Mouse (Mus musculus) cerebellum, postnatal 14 days (tissue): ENCODE measurements around the gene Calcoco2.

Experiments
- DNase-seq, 2 experiments: peaks; one replicate each; pipeline ENCODE4 v3.0.0; 2021; ENCODE audit warnings: mixed read lengths in 2 of 2

Gene Calcoco2

DNA sequence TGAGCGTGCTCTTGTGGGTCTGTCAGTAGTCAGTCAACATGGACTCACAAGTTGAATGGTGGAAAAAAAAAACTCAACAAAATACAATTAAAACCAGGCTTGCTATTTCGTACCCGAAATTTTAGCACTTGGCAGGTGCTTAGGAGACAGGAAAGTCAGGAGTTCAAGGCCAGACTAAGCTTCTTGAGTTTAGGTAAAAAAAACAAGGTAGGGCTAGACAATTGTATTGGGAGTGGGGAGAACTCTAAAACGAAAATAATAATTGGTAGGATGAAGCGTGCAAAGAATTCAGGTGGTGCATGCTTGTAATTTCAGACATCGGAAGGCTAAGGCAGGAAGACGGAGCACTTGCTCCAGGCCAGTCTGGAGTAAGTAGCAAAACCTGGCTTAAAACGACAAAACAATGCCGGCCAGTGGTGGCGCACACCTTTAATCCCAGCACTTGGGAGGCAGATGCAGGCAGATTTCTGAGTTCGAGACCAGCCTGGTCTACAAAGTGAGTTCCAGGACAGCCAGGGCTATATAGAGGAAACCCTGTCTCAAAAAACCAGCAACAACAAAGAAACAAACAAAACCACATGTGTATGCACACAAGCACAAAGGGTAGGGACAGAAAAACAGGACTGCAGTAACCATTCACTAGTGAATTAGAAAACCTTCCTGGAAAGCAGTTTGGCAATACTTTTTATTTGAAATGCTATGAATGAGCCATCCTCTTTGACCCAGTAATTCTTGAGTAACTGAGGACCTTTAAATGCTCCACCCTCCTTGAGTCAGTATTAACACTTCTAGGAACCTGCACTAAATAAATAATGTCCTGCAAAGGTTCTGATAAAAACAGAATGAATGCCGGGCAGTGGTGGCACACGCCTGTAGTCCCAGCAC is 35.3 kb downstream of the Calcoco2 start:
- no peak for DNase-seq

DNA sequence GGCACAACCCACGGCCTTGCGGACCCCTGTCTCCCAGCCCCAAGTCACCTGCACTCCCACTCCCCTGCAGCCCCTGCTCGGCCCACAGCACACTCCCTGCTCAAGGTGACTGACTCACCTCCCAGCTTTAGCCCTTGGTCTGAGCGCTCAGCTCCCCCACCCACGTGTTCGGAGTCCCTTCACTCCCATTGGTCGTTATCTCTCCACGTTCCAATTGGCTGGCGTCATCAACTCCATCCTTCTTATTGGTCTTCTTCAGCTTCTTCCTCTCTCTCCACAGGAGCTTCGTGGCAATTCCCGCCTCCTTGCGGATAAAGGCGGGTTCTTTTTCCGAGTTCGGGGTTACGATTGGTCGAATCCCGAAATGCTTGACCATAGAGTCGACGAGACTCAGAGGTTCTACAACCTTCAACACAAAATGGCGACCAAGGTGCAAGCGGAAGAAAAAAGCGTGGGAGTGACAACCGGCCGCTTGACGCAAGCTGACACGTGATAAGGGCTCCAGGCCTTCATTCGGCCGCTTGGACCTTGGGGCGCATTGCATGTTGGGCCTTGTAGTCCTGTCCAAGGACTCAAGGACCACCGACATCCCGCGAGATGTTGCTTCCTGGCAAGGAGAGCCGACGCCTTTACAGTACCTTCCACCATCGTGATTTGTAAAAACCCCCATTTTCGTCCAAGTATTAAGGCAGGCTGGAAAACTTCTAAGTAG is 36.1 kb downstream of the Calcoco2 start, which contains the start of gene Atp5g1:
TSS of gene Atp5g1 (minus strand) at position 162 of the 712 bp plus-strand sequence.
- peak; percentile 97 to 99 for DNase-seq

DNA sequence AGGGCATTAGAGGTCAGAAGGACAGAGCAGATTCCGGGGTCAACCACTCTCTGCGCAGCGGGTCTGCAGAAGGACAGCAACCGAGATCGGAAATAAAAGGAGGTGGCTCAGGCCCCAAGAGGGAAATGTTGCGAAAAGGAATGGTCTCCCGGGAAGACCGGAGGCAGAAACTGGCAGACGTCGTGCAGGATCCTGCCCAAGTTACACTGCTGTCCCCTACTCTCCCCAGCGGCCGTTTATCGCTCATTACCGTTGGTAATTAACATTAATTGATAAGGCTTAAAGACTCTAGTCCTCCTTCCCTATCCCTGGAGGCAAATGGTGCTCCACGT is 36.6 kb downstream of the Calcoco2 start:
- no peak for DNase-seq

DNA sequence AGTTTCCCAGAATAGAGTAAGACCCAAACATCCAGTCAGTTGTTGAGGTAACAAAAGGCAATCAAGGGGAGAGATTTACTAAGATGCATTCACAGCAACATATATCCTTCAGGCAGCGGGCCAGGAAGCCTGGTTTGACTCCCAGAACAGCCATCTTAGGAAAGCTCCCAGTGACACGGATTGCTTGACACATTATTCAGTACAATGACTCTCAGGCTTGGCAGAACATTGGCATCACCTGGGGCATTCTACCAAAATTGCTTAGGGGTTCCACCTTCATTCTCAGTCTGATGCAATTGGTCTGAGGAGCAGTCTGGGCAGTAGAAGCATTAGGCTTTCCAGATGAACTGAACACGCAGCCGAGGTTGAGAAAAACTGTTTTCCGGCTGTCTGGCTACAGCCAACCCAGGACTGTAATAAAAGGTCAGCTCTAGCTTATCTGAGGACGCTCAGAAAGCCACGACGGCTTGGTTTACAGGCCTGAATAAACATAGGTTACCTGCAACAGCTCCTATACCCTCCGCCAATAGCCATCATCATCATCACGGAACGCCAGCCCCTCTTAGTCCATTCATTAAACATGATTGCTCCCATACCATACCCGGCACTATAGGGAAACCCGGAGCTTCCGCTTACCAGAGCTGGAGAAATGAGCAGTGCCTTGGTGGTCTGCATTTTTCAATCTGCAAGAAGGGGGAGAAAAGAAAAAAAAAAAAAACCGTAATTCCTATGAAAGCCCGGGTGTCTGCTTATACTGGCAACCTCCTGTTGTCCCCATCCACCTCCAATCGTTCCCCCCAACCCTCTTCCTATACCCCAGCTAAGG is 37.2 kb downstream of the Calcoco2 start:
- peak; percentile 61 to 74 for DNase-seq

DNA sequence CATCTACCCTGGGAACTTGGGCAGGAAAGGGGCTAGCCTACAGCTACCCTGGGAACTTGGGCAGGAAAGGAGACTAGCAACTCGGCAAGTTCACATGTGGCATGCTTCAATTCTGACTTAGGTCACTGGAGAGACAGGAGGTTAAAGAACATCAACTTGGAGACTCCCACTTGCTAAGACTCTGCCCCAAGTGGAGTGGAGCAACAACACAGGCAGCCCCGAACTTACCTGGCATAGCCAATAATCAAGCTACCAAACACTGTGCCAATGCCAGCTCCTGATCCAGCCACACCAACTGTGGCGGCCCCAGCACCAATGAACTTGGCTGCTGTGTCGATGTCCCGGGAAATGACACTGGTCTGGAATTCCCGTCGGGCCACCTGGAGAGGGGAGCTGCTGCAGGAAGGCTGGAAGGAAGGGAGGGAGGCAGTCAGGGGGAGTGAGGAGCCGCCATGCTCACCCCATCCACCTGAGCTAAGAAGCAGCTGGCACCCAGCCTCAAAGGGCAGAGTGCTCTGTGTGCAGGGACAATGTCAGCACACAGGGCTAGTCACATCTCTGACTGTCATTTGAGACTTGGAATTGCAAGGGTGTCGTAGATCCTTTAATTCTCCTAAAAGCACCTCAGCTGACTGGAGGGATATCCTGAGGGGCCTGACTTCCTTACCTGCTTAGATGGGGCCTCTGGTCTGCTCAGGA is 38.3 kb downstream of the Calcoco2 start:
- DNase-seq: peak; percentile 36 to 43

DNA sequence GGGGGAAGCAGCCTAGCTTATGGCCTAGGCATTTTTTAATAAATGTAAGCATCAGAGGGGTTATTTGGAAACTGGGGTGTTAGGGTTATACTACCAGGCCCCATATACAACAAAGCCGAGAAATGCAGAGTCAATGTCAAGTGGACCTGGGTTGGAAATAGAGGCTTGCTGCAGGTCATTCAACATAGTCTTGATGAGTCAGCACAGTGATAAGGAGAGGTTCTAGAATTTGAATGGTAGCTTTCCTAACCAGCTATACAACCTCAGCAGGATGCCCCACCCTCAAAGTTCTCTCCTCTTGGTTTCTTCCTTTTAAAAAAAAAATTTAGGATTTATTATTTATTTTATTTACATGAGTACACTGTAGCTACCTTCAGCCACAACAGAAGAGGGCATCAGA is 40.8 kb downstream of the Calcoco2 start:
- no peak for DNase-seq

DNA sequence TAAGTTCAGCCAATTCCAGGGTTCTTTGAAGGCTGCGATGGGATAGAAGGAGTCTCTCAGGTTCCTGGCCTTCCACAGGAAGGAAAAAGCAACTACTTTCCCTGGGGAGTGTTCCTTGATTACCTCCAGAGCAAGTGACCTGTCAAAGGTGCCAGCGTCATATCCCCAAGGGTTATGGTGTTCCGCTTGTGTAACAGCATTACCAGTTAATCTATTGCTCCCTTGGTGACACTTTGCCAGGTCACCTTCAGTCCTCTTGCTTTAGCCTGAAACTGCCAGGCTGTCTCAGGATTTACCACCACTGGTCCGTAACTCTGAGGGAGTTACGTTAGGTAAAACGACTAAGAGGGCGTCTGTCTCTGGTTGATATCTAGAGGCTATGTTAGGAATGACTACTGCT is 41.4 kb downstream of the Calcoco2 start:
- no peak for DNase-seq

DNA sequence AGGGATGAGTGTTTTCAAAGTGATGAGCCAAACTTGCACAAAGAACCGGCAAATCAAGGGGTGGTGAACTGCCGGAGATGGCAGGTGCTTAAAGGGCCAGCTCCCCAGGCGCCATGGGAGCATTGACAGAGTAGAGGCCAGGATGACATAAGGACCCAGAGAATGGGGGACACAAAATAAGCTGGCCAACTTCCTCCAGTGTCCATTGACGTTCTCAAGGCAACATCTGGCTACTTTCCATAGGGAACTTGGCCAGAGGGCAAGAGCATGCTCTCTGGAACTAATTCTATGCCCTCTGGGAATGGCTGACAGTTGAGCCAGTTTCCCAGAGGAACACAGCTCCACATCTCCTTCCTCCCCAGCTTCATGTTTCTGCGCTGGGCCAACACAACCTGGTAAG is 43.5 kb downstream of the Calcoco2 start:
- DNase-seq: peak in 1 of 2 experiments; percentile 34

DNA sequence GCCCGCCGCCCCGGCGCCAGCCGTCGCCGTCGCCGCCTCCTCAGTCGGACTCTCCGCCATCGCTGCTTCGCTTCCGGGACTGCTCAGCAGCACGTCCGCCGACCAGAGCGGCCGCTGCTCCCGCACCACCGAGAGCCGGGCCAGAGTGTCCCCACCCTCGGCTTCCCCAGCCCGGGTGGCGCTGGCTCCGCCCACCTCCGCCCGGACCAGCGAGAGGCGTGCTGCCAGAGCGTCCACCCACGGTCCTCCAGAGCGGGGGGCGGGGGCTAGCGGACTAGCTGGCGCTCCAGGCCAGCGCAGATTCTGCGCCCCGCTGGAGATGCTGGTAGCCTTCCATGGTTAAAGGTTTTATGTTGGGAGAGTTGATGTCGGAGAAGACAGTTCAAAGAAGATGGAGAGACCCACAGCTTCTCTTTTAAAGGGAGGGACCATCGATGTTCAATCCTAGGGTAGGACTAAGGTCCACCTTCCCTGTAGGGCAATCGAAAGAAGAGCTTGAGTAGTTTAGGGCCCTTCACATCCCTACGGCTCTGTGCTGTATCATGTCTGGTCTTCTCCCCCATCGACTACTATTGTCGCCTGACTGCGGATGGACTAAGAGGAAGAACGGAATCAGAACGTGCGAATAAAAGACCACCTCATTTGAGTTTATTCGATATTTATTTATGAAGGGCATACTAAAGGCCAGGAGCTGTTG is 46.4 kb downstream of the Calcoco2 start, which contains the start of gene Ube2z:
TSS of gene Ube2z (minus strand) at position 174 of the 697 bp plus-strand sequence.
- DNase-seq: peak; percentile 99

DNA sequence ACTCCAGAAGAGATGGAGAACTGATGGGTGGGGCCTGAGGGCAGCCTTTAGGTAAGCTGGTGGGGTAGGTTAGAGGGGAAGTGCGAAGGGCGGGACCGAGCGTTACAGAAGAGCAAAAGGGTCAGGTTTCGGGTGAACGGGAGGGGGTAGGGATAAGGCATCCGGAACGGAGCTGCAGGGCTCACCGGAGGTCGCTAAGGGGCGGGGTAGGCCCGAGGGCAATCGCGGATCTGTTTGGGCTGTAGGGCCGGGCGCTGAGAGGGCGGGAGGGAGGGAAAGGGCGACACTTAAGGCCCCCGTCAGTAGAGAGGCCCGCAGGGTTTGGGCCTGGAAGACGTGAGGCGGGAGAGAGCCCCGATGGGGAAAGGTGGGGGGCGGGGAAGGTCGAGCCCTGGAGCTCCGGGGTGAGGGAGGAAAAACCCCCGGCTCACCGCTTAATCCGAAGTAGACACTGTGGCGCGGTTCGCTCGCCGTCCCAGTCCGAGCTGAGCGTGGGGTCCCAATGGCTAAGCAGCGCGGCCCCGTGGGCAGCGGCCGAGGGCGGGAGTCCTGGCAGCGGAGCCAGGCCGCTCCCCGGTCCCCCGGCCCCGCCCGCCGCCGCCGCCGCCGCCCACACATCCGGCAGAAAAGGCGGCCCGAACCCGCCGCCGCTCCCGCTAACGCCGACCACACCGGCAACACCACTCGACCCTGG is 47.1 kb downstream of the Calcoco2 start:
- DNase-seq: peak in 1 of 2 experiments; percentile 63

DNA sequence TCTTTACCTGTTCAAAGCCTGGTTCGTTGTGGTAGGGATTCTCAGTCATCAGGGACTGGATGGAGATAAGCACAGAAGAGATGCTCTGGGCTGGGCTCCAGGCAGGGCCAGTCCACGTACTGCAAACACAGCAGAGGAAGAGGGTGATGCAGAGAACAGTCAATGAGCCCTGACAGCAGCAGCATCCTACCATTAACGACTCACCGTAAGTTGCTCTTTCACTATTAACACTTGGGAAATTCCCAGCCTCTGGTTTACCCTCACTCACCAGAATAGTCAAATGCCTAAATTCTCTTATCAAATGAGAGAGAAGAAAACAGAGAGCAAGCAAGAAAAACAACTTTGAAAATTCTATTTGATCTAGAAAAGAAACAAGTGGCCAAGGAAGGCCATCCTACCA is 53.5 kb downstream of the Calcoco2 start:
- no peak for DNase-seq

DNA sequence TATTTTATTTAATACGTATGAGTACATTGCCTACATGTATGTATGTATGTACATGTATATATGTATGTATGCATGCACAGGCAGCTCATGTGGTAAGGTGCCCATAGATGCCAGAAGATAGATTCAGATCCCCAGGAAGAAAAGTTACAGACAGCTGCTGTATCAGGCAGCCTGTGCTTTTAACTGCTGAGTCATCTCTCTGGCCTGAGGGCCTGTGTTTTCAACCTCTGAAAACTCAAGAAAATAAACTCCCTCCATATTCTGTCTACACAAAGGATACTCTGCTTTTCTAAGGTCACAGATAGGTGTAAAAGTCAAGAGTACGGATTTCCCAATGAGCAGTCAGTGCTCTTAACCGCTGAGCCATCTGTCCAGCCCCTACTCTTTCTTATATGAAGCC is 60.9 kb downstream of the Calcoco2 start:
- DNase-seq: no peak

DNA sequence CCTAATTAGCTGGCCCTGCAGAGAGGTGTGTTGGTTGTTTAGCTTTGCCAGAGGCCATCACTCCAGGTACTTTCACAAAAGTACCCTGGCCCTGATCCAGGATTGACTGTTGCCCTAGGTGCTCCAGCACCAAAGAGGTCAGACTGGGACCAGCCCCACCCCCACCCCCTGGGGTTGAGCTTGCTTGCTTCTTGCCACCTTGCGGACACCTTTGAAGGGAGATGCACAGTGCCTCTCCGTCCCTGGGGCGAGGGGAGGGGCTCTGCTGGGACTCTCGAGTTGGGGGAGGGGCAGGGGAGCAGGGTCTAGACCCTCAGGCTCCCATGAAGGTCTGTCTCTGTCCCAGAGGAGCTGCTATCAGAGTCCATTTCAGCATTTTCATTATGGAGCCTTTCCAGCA is 61.8 kb downstream of the Calcoco2 start:
- peak in 1 of 2 experiments; percentile 36 for DNase-seq
